Mouse (Mus musculus) lung, adult 2 months (tissue): ENCODE measurements around the gene Rnf222.

ENCODE experiments used
- CTCF ChIP-seq: fragments of 200-500 bp; IDR thresholded peaks from 2 replicates; pipeline ENCODE4 v1.5.1; 2011; ENCODE audit warnings: mild to moderate bottlenecking, low read length, control low read depth; ENCODE audit not compliant: insufficient read depth
- POLR2A ChIP-seq: fragments of 200-500 bp; IDR thresholded peaks from 2 replicates; pipeline ENCODE4 v1.6.1; 2011; ENCODE audit warnings: low read depth, mild to moderate bottlenecking, control low read depth, low read length, borderline replicate concordance; ENCODE audit errors: extremely low read depth

GRCm38 (mm10) chr11:68859943-68860593 is 28.3 kb upstream of the Rnf222 start:
- no peak for TF ChIP-seq CTCF
- TF ChIP-seq POLR2A: no peak
